Comparison of ENCODE assay signal across 9 mouse cellular contexts in the genomic region with DNA sequence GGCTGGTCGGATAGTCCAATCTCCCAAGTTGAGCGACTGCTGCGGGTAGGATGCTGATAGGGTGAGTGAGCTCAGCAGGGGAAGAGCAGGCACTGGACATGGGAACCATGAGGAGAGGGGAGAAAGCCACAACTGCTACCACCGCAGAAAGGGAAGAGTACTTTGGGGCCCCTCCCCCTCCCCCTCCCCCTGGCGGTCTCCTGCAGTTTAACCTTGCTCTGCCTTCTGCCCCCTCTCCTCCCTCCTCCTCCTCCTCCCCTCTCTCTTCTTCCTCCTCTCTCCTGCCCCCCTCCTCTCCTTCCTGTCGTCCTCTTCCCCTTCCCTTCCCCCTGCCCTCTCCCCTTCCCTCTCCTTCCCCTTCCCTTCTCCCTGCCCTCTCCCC.
A peak's percentile ranks its signal among the peaks of the same experiment; 100 is the strongest.
DNase-seq lines count a peak whose midpoint lies in the region; ATAC-seq and TF ChIP-seq lines count a peak whose summit lies in the region.
"Had no signal": no experiment of that assay in that cellular context is flagged by ENCODE, and none has a peak within 500 bp of the region (broad histone marks: within the 10 kb centered on the region; RNA-seq: fewer than 3 reads in every experiment).

No protein-coding gene starts in this region.

- no peak overlapping the region for H3K9ac ChIP-seq in lung, postnatal 0 days (replicated peaks; ENCODE audit: low read depth)
- no peak overlapping the region for H3K9ac ChIP-seq in limb, embryonic 12.5 days (replicated peaks)
- H3K9ac ChIP-seq in neural tube, embryonic 12.5 days = 0 out of 2 replicates have a peak overlapping the region, but pooled peaks have one; percentile 5

- DNase-seq in lung, postnatal 0 days (ENCODE audit: low spot score) = peak; percentile 10
- DNase-seq in lung, adult 18-20 months = no peak
- no peak for DNase-seq in forebrain, embryonic 10.5 days (ENCODE audit: extremely low spot score, low spot score)
- DNase-seq in frontal cortex, postnatal 14 days (ENCODE audit: low spot score in 2 of 2) = no peak
- DNase-seq in lung, postnatal 10 days = no peak
- no peak for DNase-seq in gastrocnemius, postnatal 14 days
- DNase-seq: kidney, postnatal 36 days had no signal

- WGBS in lung, postnatal 0 days = 15% methylated on average over 4 of the region's 6 CpGs
- under 1% methylated on average over 6 of the region's 6 CpGs for WGBS in forebrain, embryonic 10.5 days
- WGBS in limb, embryonic 12.5 days = 6% methylated on average over 6 of the region's 6 CpGs
- WGBS in neural tube, embryonic 12.5 days = 3% methylated on average over 5 of the region's 6 CpGs

- no peak for TF ChIP-seq EP300 in lung, postnatal 0 days (IDR thresholded peaks at IDR 0.05)

- no peaks in the 10 kb centered on the region for H3K27me3 ChIP-seq in lung, postnatal 0 days (replicated peaks; ENCODE audit: insufficient read depth, low read length)
- peaks cover 87% of the 10 kb centered on the region for H3K27me3 ChIP-seq in forebrain, embryonic 10.5 days (ENCODE audit: poor library complexity, severe bottlenecking)
- peaks cover 10% of the 10 kb centered on the region; the same call in 1 of the 2 replicates for H3K27me3 ChIP-seq in limb, embryonic 12.5 days
- H3K27me3 ChIP-seq in neural tube, embryonic 12.5 days (replicated peaks) = no peaks in the 10 kb centered on the region

- no peak overlapping the region for H3K4me2 ChIP-seq in lung, postnatal 0 days (replicated peaks; ENCODE audit: low read depth, low read length)
- H3K4me2 ChIP-seq in limb, embryonic 12.5 days = peak overlapping the region; percentile 50
- peak overlapping the region; percentile 54 for H3K4me2 ChIP-seq in neural tube, embryonic 12.5 days (replicated peaks)

- TF ChIP-seq CTCF in lung, postnatal 0 days (IDR thresholded peaks at IDR 0.05) = peak; percentile 18

- H3K36me3 ChIP-seq in lung, postnatal 0 days (ENCODE audit: insufficient read depth, low read length) = no peaks in the 10 kb centered on the region
- H3K36me3 ChIP-seq in forebrain, embryonic 10.5 days (replicated peaks) = no peaks in the 10 kb centered on the region
- H3K36me3 ChIP-seq in limb, embryonic 12.5 days = no peaks in the 10 kb centered on the region
- no peaks in the 10 kb centered on the region for H3K36me3 ChIP-seq in neural tube, embryonic 12.5 days

- intact Hi-C loops in gastrocnemius, postnatal 14 days (cut with DNase I; ENCODE audit: low total_unique reads) = no loop called here

- H3K4me3 ChIP-seq in lung, postnatal 0 days (ENCODE audit: low read depth, low read length) = no peak overlapping the region
- peak overlapping the region; percentile 40 for H3K4me3 ChIP-seq in forebrain, embryonic 10.5 days
- H3K4me3 ChIP-seq in limb, embryonic 12.5 days (replicated peaks) = 0 out of 2 replicates have a peak overlapping the region, but pooled peaks have one; percentile 7
- no peak overlapping the region for H3K4me3 ChIP-seq in neural tube, embryonic 12.5 days

- H3K4me1 ChIP-seq in lung, postnatal 0 days (ENCODE audit: insufficient read depth, low read depth, low read length) = peaks cover 34% of the 10 kb centered on the region; the same call in 1 of the 2 replicates
- H3K4me1 ChIP-seq in forebrain, embryonic 10.5 days = peaks cover 100% of the 10 kb centered on the region
- H3K4me1 ChIP-seq in limb, embryonic 12.5 days (replicated peaks) = peaks cover 100% of the 10 kb centered on the region
- H3K4me1 ChIP-seq in neural tube, embryonic 12.5 days = peaks cover 100% of the 10 kb centered on the region

- no peak overlapping the region for H3K27ac ChIP-seq in lung, postnatal 0 days (ENCODE audit: low read length)
- H3K27ac ChIP-seq in forebrain, embryonic 10.5 days = peak overlapping the region; percentile 84
- H3K27ac ChIP-seq in limb, embryonic 12.5 days = peak overlapping the region; percentile 73
- H3K27ac ChIP-seq in neural tube, embryonic 12.5 days = 0 out of 2 replicates have a peak overlapping the region, but pooled peaks have one; percentile 62

- H3K9me3 ChIP-seq in lung, postnatal 0 days (ENCODE audit: low read length) = no peaks in the 10 kb centered on the region
- no peaks in the 10 kb centered on the region for H3K9me3 ChIP-seq in forebrain, embryonic 10.5 days
- H3K9me3 ChIP-seq in limb, embryonic 12.5 days = no peaks in the 10 kb centered on the region
- no peaks in the 10 kb centered on the region for H3K9me3 ChIP-seq in neural tube, embryonic 12.5 days

- ATAC-seq in lung, postnatal 0 days = no peak
- ATAC-seq in limb, embryonic 12.5 days (ENCODE audit: insufficient number of reproducible peaks, insufficient read depth, low FRiP score, low TSS enrichment, low read depth) = no peak
- no peak for ATAC-seq in neural tube, embryonic 12.5 days (ENCODE audit: low FRiP score, low read depth)

Comparison
In these comparisons a context has a peak if more than half of its experiments do, and no peak if none do; other contexts are left out.
1. H3K4me3 ChIP-seq: peak in forebrain, embryonic 10.5 days (single experiment) and limb, embryonic 12.5 days (single experiment); none in lung, postnatal 0 days (single experiment) and neural tube, embryonic 12.5 days (single experiment).